In genomic region chr12:8634306-8634705, GRCm38 (mm10) we compare ENCODE assay signal across 26 mouse cellular contexts. TPM values are rescaled to one million over a fixed set of nuclear protein-coding genes. Genes with fewer than 3 reads are reported as not detected.
"Had no signal": no experiment of that assay in that cellular context is flagged by ENCODE, and none has a peak within 500 bp of the region (broad histone marks: within the 10 kb centered on the region; RNA-seq: fewer than 3 reads in every experiment).

No protein-coding gene starts in this region.

- H3K27me3 ChIP-seq: liver, embryonic 13.5 days; megakaryocyte, embryonic 14.5 days had no signal

- H3K4me3 ChIP-seq: layer of hippocampus, adult 2 months; liver, embryonic 13.5 days; megakaryocyte, embryonic 14.5 days; midbrain, embryonic 10.5 days had no signal

- H3K9ac ChIP-seq: liver, embryonic 13.5 days; lung, embryonic 14.5 days had no signal

- DNase-seq: kidney, adult 11 months; kidney, adult 8-10 months; kidney, postnatal 25 days; layer of hippocampus, adult 9-11 months; liver, embryonic 13.5 days; lung, embryonic 14.5 days; lung, postnatal 10 days; lung, postnatal 36 days; thymus, adult 18-20 months; thymus, postnatal 36 days had no signal

- H3K9me3 ChIP-seq: liver, embryonic 13.5 days; midbrain, embryonic 10.5 days had no signal

- H3K4me2 ChIP-seq: liver, embryonic 13.5 days; lung, embryonic 14.5 days had no signal

- H3K27ac ChIP-seq: layer of hippocampus, adult 2 months; liver, embryonic 13.5 days; midbrain, embryonic 10.5 days had no signal

- H3K4me1 ChIP-seq: midbrain, embryonic 10.5 days had no signal

RNA-seq across cellular contexts. Expression of gene Slc7a15, which starts 35.4 kb away (rescaled TPM):
- total RNA-seq: layer of hippocampus, adult 2 months; layer of hippocampus, postnatal 25 days; left cerebral cortex, adult 18-20 months; left cerebral cortex, postnatal 25 days; liver, adult 2 months; midbrain, postnatal 0 days had no signal
- polyA plus RNA-seq: kidney, embryonic 16.5 days; limb, embryonic 11.5 days; limb, embryonic 14.5 days; liver, embryonic 13.5 days; lung, embryonic 14.5 days; midbrain, embryonic 10.5 days; midbrain, postnatal 0 days; neural tube, embryonic 11.5 days; neural tube, embryonic 14.5 days; spleen, adult 2 months; stomach, embryonic 16.5 days; urinary bladder, adult 2 months had no signal
